Mouse (Mus musculus) right cerebral cortex, postnatal 14 days (tissue): ENCODE results near the gene Tead1.

Experiments
- DNase-seq: peaks from one replicate; pipeline ENCODE4 v3.0.0; 2022

Tead1 gene

DNA sequence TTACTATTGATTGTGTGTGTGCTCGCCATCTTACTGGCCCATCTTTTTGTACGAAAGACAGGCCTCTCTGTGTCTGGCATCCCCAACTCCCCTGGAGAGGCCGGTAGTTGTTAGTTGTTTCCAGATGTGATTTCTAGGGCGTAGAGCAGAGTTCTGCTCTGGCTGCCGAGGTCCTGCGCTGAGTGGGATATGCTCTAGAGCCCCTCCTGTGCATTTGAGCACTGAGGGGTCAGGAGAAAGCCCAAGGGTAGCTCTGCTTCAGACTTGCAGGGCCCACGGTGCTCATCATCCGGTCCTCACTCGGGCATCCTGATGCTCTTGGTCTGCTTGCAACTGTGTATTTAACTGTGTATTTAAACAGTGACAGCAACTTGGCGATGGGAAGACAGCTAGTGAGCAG is 7.5 kb downstream of the Tead1 start:
- DNase-seq: no peak

DNA sequence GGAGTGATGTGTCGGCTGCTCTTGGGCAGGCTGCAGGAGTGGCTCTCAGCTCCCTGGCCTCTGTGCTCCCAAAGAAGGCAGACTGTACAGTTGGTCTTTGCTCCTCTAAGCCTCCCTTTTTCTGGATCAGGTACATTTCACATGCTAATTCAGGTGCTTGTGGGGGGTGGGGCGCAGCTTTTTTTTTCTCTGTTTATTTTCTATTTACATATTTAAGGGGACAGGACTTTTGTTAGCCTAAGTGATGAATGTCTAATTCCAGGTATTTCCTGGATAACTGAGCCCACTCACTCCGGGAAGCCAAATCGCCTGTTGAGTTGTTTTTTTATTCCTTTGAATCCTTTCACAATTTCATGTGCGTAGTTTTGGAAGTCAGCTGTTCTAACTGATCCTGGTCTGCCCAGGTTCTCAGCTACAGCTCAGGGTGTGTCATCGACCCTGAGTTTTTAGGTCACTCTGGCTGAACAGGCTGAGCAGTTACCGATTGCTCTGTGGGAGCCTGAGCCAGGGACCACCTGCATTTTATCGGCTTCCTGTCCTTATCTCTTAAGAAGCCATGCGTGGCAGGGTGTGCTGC is 9.4 kb downstream of the Tead1 start:
- DNase-seq: no peak

DNA sequence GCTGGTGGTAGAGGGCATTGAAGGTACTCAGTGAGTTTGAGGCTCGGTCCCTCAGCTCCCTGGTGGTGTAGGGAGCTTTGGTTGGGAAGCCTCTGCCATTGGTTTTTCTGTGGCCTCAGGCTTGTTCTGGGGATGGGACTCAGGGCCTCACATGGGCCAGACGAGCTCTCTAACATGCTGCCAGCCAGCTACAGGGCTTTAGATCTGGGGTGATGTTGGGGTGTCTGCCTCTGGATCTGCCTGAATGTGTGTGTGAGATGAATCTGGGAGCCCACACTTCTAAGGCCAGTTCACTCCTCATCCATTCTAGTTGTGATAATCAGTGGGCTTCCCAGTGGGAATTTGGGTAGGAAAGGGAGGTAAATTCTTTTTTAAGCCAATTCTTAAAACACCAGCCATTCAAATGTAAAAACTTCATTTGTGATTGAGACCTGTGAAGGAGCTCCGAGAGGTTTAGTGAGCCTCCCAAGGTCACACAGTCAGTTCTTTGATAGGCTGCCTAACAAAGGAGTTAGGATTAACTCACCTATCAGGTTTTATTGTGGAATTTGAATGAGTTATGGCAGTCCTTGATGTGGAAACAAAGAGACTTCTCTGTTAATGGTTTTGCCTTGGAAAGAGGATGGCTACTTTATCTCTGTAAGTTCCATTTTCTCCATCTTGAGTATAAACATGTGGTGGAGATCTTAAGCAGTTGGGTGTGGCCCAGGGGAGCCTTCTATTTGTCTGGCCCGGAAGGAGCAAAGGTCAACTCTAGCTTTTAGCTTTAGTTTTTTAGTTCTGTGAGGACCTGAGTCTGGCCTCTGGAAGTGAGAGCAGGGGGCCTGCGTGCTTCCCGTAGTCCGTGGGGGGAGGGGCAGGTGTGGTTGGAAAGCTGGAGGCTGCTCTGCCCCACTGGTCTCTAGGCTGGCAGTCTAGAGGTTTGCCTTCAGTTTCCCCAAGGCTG is 12.0 kb downstream of the Tead1 start:
- no peak for DNase-seq

DNA sequence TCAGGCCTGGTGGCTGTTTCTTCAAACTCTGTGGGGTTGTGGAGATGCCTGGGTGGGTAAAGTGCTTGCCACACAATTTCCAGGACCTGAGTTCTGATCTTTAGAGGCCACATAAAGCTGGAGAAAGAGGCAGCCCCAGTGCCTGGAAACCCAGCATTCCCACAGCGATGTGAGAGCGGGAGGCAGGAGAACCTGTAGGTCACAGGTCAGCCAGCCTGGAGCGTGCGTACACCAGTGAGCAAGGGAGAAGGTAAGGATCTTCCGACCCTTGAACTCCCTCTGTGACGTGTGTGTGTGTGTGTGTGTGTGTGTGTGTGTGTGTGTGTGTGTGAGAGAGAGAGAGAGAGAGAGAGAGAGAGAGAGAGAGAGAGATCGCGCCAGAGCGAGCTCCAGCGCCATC is 14.4 kb downstream of the Tead1 start:
- no peak for DNase-seq

DNA sequence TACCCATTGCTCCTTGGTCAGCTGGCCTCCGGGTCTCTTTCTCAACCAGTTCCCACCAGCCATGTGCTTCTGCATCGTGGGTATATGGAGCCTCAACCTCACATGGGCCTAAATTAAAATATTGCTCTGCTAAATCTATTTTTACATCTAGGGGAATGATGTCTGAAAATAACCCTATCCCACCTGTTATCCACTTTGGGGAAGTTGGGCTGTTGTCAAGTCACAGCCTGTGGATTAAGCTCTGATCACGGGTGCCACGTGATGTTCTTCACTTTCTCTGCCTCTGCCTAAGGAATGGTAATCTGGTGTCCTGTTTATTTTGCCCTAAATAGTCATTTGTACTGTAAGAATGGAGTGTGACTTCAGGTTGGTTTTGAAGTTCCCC is 17.7 kb downstream of the Tead1 start:
- DNase-seq: no peak

DNA sequence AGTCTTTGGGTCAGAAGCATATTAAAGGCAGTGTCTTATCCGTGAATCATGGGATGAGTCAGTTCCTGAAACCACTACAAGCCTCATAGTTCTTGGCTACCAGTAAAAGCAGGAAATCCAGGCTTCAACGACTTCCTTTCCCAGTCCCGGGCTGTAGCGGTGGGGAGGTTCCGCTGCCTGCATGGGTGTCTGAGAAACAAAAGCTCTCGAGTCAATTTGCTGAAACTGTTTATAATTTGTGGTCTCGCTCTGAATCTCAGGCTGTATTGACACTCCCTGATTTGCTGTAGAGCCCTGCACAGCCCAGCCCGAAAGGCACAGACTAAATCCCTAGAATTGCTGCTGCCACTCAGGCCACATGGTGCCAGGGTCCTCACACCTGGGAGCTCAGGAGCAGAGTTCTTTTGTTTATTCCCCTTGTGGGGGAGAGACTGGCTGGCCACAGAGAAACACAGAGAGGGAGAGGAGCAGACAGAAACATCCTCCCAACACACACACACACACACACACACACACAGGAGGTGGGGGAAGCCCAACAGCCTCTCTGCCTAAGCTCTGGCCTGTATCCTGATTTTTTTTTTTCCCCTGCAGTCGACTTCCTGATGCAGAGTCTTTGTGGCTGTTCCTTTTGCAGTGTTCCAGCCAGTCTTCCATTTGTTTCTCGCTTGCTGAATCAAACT is 18.2 kb downstream of the Tead1 start:
- DNase-seq: peak; percentile 19

DNA sequence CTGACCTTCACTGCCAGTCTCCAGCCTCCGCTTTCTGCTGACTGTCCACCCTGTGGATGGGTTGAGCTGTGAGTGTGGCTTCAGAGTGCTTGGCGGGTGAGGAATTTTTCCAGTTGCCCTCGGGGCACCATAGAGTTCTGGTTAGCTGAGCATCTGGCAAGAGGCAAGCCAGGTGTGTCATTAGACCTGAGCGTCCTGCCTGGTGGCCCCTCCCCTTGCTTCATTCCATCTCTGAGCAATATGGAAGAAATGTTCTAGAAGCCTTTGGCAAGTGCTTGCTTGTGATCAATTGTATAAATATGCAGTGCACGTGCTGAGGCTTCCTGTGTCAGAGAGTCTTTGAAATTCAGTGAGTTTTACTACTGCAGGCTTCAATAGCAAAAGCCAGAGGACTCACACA is 21.0 kb downstream of the Tead1 start:
- no peak for DNase-seq

DNA sequence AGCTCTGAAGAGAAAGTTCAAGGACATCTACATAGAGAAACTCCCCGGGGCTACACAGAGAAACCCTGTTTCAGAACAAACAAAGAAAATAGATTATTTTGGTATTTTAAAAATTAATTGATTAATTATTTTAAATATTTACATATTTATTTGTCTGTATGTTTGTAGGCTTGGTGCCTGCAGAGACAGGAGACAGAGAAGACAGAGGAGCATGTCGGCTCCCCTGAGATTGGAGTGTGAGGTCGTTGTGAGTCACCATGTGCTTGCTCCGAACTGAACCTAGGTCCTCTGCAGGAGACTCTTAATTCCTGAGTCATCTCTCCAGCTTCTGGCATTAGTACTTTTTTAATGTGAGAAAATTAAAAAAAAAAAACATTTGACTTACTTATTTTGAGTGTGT is 24.2 kb downstream of the Tead1 start:
- DNase-seq: no peak

DNA sequence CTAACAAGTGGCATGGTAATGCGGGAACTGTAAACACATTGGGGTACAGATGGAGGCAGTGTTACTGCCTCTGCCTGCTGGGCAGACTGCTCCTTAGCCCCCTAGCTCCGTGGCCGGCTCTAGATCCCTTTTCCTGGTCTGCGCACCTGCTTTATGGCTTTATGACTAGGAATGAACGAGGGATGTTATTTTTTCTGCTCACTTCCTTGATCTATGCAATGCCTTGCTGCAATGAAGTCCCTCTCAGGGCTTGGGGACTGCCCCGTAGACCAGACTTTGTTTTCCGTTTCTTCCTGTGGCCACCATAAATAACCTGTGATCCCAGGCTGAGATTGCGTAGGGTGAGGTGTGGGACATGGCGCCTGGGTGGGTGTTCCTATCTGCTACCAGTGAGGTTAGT is 26.8 kb downstream of the Tead1 start:
- DNase-seq: no peak

DNA sequence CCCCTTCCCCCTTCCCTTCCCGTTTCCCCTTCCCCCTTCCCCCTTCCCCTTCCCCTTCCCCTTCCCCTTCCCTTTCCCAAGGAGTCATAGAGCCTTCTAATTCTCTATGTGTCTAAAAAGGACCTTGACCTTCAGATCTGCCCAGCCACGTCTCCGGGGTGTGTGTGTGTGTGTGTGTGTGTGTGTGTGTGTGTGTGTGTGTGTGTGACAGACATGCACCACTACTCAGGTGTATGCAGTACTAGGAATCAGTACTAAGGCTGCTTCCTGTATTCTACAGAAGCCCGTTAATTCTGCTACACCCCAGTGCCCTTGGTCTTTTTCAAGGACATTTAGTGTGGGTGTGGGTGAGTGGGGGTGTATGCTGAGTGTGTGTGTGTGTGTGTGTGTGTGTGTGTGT is 27.6 kb downstream of the Tead1 start:
- DNase-seq: no peak

DNA sequence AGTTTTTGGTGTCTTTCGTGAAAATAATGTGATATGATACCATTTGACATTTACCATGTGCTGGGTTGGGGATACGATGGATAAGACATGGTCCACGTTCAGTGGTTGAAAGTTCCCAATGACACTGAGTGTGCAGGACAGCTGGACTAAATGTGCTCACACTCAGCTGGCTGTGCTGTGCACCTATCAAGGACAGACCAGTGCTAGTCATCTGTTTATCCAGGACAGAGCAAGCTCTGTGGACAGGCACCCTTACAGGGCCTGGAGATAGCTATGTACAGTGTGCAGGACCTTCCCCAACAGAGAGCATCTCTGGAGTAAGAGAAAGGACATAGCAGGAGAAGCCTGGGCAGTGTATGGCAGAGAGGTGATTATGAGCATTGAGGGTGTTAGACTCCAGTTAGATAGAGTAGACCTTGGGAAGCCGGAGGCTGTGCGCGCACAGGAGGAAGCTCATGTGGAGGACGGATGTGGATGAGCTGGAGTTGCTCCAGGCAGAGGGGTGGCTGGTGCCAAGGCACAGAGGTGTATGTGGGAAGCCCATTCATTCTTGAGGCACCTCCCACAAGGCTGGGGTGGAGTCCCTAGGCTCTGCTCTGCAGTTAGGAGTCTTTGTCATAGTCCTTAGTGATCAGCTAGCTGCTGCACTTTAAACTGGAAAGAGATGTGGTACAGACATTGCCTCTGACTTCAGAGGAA is 31.4 kb downstream of the Tead1 start:
- DNase-seq: no peak

DNA sequence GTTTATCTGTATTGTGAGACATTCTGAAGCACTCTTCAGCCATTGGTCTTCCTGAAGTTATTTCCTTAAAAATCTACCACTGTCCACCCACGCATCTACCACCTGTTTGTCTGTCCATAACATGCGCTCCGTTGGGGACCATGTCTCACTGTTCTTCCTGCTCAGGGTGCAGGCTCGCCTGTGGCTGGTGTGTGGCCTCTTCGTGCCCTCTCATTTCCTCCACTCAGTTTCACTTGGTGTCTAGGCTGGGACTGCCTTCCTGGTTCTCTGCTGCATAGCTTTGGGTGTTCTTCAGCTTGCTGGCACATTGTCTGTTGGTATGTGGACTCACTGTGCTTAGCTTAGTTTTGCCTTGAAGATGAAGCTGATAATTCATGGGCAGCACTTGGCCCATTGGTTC is 32.9 kb downstream of the Tead1 start:
- DNase-seq: no peak

DNA sequence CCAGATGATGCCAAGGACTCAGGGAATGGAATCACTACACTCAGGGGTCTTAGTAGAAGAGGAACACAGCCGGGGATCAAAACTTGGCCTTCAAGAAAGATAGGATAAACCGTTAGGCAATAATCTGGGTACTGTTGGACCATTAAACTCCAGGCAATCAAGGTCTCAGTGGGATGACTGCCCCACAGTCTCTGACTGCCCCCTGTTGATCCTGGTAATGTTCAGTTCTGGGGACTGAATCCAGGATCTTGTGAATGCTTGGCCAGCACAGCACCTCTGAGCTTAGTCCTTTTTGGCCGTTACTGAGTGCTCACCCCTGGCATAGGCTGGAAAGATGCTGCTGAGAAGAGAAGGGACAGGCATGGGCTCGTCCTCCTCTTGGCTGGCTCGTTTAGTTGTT is 34.4 kb downstream of the Tead1 start:
- no peak for DNase-seq

DNA sequence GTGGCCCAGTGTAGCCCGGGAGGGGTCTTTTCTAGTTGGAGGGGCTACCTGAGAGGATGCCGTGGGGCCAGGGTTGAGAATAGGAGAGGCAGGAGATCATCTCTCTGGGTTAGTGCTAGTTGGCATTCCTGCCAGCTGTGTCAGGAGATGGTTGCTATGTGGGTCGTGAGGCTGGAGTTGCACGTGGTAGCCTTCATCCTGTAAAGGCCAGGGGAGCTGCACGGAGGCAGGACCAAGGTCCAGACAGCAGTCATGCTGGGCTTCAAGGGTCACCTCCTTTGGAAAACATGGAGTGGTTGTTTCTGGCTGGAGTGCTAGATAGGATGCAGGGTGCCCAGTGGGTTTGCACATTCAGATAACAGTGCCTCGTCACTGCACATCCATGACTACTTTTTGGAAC is 35.7 kb downstream of the Tead1 start:
- no peak for DNase-seq

DNA sequence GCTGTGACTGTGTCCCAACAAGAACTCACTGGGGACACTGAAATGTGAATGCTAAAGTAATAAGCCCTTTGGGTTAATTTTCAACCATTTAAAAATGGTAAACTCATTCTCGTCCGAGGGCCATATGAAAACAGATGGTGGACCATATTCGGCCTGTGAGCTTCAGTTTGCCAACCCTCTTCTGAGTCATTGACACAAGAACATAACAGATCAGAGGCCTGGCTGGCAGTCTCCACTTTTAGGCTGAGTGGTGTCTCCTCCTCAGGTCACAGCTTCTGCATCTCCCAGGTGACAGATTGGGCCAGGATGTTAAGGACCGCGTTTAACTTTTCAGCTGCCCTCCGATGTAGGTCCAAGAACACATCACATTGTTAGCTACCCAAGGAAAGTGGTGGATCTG is 37.6 kb downstream of the Tead1 start:
- DNase-seq: no peak

DNA sequence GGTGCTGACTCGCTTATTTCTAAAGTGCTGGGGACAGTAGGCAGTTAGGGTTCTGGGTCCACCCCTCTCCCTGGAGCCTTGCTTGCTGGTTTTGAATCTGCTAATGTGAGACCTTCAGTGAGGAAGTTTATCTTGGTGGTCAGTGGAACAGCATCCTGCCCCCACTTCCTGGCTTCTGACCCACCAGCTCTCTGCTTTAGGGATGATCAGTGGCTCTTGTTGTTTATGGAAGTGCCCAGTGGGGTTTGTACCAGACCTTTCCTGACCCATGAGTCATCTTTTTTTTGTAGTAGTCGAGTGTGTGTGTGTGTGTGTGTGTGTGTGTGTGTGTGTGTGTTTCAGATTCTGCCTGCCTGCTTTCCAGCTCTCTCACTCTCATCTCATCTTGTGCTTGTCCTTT is 38.6 kb downstream of the Tead1 start:
- no peak for DNase-seq

DNA sequence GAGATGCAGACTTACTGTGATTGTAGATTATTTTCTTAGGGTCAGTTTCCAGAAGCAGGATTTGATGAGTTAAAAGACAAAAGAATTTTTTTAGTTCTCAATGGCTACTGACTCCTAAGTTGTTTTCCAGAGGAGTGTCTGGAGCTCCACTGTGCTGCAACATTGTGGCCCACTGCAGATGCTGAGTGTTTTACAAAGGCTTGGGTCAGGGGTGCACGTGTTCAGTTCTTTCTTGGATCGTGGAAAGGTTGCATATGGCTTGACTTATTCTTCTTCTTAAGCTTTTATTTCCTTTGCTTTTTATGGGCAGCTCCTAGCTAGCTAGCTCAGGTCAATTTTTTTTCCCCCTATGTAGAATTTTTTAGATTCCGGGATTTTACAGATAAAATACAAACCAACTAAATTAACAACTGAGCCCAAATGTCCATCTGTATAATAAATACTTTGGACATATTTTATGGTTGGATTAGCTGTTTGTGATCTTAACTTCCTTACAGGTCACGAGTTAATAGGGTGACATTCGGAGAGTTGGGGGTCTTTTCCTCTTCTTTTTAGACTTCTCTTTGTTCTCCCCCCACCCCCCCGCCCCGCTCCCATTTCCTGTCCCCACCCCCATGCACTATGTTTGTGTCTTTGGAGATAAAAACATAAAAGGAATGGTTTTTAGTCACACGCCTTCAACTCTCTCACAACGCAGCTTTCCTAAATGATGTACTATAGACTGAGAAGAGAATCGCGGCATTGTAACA is 40.5 kb downstream of the Tead1 start:
- DNase-seq: no peak

DNA sequence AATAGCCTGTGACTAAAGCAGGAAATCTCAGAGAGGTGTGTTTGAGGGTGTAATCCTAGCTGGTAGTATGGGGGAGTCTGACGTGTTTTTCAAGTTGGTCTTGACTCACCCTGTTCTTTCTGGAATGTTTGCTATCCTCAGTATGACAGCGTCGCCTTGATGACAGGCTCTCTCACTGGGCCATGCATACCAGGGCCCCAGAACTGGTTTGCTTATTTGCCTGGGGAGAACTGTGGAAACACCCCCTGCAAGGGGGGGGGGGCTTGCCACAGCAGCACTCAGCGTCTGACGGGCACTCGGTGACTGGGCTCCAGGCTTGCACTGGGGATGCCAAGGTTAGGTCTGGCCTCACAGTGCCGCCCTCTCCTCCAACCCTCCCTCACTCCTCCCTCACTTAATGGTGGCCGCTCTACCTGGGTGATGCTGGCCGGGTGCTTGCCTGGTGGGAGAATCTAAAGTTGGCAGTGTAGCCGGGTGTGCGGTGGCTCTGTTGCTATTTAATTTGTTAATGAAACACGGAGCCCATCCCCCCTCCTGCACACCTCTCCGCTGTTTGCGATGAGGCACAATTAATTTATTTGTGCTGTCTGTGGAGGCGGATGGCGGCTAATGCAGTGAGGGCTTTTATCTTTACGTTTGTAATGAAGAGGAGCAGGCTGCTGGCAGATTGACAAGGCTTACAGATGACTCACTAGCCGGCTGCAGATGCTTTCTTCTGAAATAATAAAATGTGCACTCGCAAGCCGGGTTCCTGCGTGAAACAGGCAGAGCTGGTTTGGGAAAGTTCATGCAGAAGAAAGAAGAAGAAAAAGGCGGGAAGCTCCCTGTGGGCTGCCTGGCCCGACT is 41.2 kb downstream of the Tead1 start:
- DNase-seq: peak; percentile 42

DNA sequence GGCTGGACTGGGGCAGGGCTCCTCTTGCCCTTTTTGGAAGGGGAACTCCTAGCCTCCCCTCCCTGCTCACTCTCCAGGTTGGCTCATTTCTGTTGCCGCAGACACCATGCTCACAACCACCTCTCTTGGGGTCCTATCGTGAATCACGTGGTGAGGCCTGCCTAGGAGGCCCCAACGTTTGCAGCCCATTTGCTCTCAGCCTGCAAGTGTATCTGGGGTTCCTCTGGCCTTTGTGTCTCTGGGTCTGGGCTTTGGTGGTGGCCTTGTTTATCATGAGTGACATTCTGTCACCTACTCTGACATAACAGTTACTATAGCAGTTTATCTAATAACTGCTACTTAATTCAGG is 41.8 kb downstream of the Tead1 start:
- no peak for DNase-seq

DNA sequence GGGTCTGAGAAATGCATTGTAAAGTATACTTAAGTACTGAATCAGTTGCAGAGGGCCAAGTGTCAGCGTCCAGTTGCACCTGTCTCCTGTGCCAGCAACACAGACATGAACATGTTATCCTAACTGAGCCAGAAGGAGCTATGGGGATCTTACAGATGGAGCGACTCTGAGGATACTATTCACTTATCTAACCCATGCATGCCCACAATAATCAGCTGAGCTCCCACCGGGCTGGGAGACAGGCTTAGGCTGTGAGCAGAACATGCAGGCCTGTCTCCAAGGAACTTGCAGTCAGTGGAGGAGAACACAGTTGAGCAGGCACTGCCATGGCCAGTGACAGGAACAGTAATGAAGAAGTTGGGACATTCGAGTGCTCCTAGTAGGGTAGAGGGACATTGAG is 42.7 kb downstream of the Tead1 start:
- no peak for DNase-seq

DNA sequence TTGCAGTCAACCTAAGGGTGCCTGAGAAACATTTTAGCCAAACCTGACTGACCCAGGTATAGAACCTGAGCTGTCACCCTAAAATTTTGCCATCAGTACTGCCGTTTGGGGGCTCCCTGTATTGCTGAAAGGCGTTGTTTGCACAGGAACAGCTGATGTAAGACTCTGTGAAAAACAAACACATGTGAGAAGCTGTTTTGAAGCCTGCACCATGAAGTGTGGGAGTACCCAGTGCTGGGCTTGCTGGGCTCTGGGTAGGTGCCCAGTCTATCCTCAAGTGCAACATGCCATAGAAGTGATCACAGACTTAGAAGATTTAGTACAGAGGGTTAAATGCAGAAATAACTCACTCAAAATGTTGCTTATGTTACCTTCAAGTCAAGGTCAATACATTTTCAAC is 49.3 kb downstream of the Tead1 start:
- no peak for DNase-seq

DNA sequence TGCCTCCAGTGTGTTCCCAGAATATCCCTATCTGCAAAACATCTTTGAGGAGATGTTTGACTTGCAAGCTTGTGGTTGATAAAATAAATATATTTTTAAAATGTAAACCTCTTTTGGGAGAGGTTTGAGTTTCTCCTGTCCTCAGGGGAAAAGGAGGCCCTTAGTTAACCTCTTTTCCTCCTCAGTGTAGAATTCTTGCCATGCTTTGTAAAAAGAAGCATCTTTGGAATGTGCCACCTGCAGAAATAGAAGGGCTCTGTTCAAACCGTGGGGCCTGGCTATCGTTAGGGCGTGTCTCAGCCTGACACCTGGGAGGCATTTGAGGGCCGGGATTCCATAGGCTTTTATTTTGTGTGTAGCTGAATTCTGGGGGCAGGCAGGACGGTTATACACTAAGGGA is 51.1 kb downstream of the Tead1 start:
- no peak for DNase-seq
